Mouse (Mus musculus) MEL (cell line): ENCODE data around the gene Scyl2. TPM values are rescaled to one million over a fixed set of nuclear protein-coding genes. Genes with fewer than 3 reads are reported as not detected.

Experiments used
- DNase-seq: peaks from one replicate; pipeline ENCODE4 v3.0.0; 2011; ENCODE audit warnings: low read depth, low spot score
- H3K27ac ChIP-seq: 2 replicates; pipeline ENCODE4 v1.5.1; 2012; ENCODE audit warnings: low read depth, mild to moderate bottlenecking, control low read depth, low read length, moderate library complexity; ENCODE audit not compliant: control insufficient read depth
- H3K27me3 ChIP-seq, 2 experiments: fragments of 150-350 bp in 1 of 2; sonication (generic) in 1 of 2; 2 replicates each; pipeline ENCODE4 v1.6.1; 2012; ENCODE audit warnings: low read length in 2 of 2, mild to moderate bottlenecking in 2 of 2, improper control_type of control experiment in 1 of 2, moderate library complexity in 1 of 2; ENCODE audit not compliant: insufficient read depth in 2 of 2, control insufficient read depth in 1 of 2
- H3K36me3 ChIP-seq, 2 experiments: 2 replicates each; pipeline ENCODE4 v1.6.1; 2012 to 2014; ENCODE audit warnings: low read length in 2 of 2, improper control_type of control experiment in 1 of 2, inconsistent platforms in 1 of 2, mild to moderate bottlenecking in 1 of 2; ENCODE audit not compliant: insufficient read depth in 2 of 2, control insufficient read depth in 1 of 2
- H3K4me1 ChIP-seq, 2 experiments: fragments of 150-350 bp in 1 of 2; sonication (generic) in 1 of 2; 2 replicates each; pipeline ENCODE4 v1.6.1; 2012; ENCODE audit warnings: low read length in 2 of 2, improper control_type of control experiment in 1 of 2, mild to moderate bottlenecking in 1 of 2; ENCODE audit not compliant: insufficient read depth in 2 of 2, control insufficient read depth in 1 of 2
- H3K4me3 ChIP-seq, 2 experiments: fragments of 150-350 bp in 1 of 2; sonication (generic) in 1 of 2; 2 replicates each; pipeline ENCODE4 v1.5.1; 2012; ENCODE audit warnings: low read depth in 2 of 2, low read length in 2 of 2, mild to moderate bottlenecking in 2 of 2, moderate library complexity in 2 of 2, control low read depth in 1 of 2, improper control_type of control experiment in 1 of 2; ENCODE audit not compliant: control insufficient read depth in 1 of 2, insufficient read depth in 1 of 2
- H3K79me2 ChIP-seq: 2 replicates; pipeline ENCODE4 v1.6.1; 2012; ENCODE audit warnings: mild to moderate bottlenecking, low read length, moderate library complexity; ENCODE audit not compliant: control insufficient read depth, poor library complexity, insufficient read depth
- H3K9ac ChIP-seq: 2 replicates; pipeline ENCODE4 v1.6.1; 2012; ENCODE audit warnings: low read depth, mild to moderate bottlenecking, control low read depth, low read length, moderate library complexity; ENCODE audit not compliant: control insufficient read depth, poor library complexity, severe bottlenecking
- H3K9me3 ChIP-seq: fragments of 150-350 bp; sonication (generic); replicated peaks from 2 replicates; pipeline ENCODE4 v1.6.1; 2012; ENCODE audit warnings: mild to moderate bottlenecking, low read length, improper control_type of control experiment, moderate library complexity; ENCODE audit not compliant: insufficient read depth
- CHD1 ChIP-seq: IDR thresholded peaks from 2 replicates; pipeline ENCODE4 v1.6.1; 2012; ENCODE audit warnings: low read depth, mild to moderate bottlenecking, inconsistent platforms, low read length, improper control_type of control experiment
- E2F4 ChIP-seq: IDR thresholded peaks from 2 replicates; pipeline ENCODE4 v1.6.1; 2011; ENCODE audit warnings: low read depth, low read length, improper control_type of control experiment, borderline replicate concordance
- EP300 ChIP-seq, 2 experiments: IDR thresholded peaks; 2 replicates each; pipeline ENCODE4 v1.6.1; 2011; ENCODE audit warnings: improper control_type of control experiment in 2 of 2, low read length in 2 of 2, low read depth in 1 of 2, mild to moderate bottlenecking in 1 of 2
- ETS1 ChIP-seq: IDR thresholded peaks from 2 replicates; pipeline ENCODE4 v1.6.1; 2012; ENCODE audit warnings: low read depth, mild to moderate bottlenecking, inconsistent platforms, low read length, improper control_type of control experiment, moderate library complexity
- GABPA ChIP-seq: IDR thresholded peaks from 2 replicates; pipeline ENCODE4 v1.6.1; 2012; ENCODE audit warnings: low read depth, mild to moderate bottlenecking, inconsistent platforms, low read length, improper control_type of control experiment, moderate library complexity
- GATA1 ChIP-seq: IDR thresholded peaks from 2 replicates; pipeline ENCODE4 v1.6.1; 2011; ENCODE audit warnings: low read depth, low read length, improper control_type of control experiment
- HCFC1 ChIP-seq: IDR thresholded peaks from 2 replicates; pipeline ENCODE4 v1.6.1; 2012; ENCODE audit warnings: low read depth, mild to moderate bottlenecking, inconsistent platforms, low read length, improper control_type of control experiment, moderate library complexity
- MAZ ChIP-seq: IDR thresholded peaks from 2 replicates; pipeline ENCODE4 v1.6.1; 2012; ENCODE audit warnings: low read depth, mild to moderate bottlenecking, inconsistent platforms, low read length, improper control_type of control experiment
- MEF2A ChIP-seq: IDR thresholded peaks from 2 replicates; pipeline ENCODE4 v1.6.1; 2014; ENCODE audit warnings: low read depth, mild to moderate bottlenecking, inconsistent platforms, low read length, improper control_type of control experiment; ENCODE audit not compliant: poor library complexity, insufficient replicate concordance, severe bottlenecking; ENCODE audit errors: extremely low read depth
- NELFE ChIP-seq: IDR thresholded peaks from 2 replicates; pipeline ENCODE4 v1.6.1; 2011; ENCODE audit warnings: low read depth, low read length, improper control_type of control experiment
- NRF1 ChIP-seq: IDR thresholded peaks from 2 replicates; pipeline ENCODE4 v1.6.1; 2014; ENCODE audit warnings: low read depth, mild to moderate bottlenecking, inconsistent platforms, low read length, improper control_type of control experiment, moderate library complexity; ENCODE audit not compliant: poor library complexity, insufficient read depth, severe bottlenecking
- POLR2A ChIP-seq, 2 experiments: IDR thresholded peaks; 2 replicates each; pipeline ENCODE4 v1.6.1; 2011 to 2012; ENCODE audit warnings: low read length in 2 of 2, mild to moderate bottlenecking in 2 of 2, control low read depth in 1 of 2, improper control_type of control experiment in 1 of 2, low read depth in 1 of 2, moderate library complexity in 1 of 2; ENCODE audit not compliant: control insufficient read depth in 1 of 2, insufficient read depth in 1 of 2, poor library complexity in 1 of 2
- RAD21 ChIP-seq: IDR thresholded peaks from 2 replicates; pipeline ENCODE4 v1.6.1; 2011; ENCODE audit warnings: mild to moderate bottlenecking, low read depth, low read length, improper control_type of control experiment
- RCOR1 ChIP-seq: IDR thresholded peaks from 2 replicates; pipeline ENCODE4 v1.6.1; 2012; ENCODE audit warnings: low read depth, mild to moderate bottlenecking, inconsistent platforms, low read length, improper control_type of control experiment
- SMC3 ChIP-seq: IDR thresholded peaks from 2 replicates; pipeline ENCODE4 v1.6.1; 2011; ENCODE audit warnings: low read depth, low read length, improper control_type of control experiment
- TAL1 ChIP-seq: IDR thresholded peaks from 2 replicates; pipeline ENCODE4 v1.6.1; 2012; ENCODE audit warnings: mild to moderate bottlenecking, inconsistent platforms, low read length, moderate library complexity, mixed read lengths
- TBP ChIP-seq: IDR thresholded peaks from 2 replicates; pipeline ENCODE4 v1.8.0; 2011; ENCODE audit warnings: low read depth, low read length, improper control_type of control experiment
- TCF12 ChIP-seq: IDR thresholded peaks from 2 replicates; pipeline ENCODE4 v1.6.1; 2014; ENCODE audit warnings: low read depth, mild to moderate bottlenecking, inconsistent platforms, low read length, improper control_type of control experiment, moderate library complexity
- ZC3H11A ChIP-seq: IDR thresholded peaks from 2 replicates; pipeline ENCODE4 v1.6.1; 2012; ENCODE audit warnings: low read depth, mild to moderate bottlenecking, inconsistent platforms, low read length, improper control_type of control experiment
- ZKSCAN1 ChIP-seq: IDR thresholded peaks from 2 replicates; pipeline ENCODE4 v1.6.1; 2012; ENCODE audit warnings: low read depth, mild to moderate bottlenecking, inconsistent platforms, low read length, improper control_type of control experiment, moderate library complexity
- ZMIZ1 ChIP-seq: IDR thresholded peaks from 2 replicates; pipeline ENCODE4 v1.6.1; 2012; ENCODE audit warnings: low read depth, mild to moderate bottlenecking, inconsistent platforms, low read length, improper control_type of control experiment, moderate library complexity
- polyA plus RNA-seq, 2 experiments: library from polyadenylated mRNA; stranded (reverse) in 1 of 2; unstranded in 1 of 2; fragments of >175 nt in 1 of 2; fragments of >200 nt in 1 of 2; gene quantifications; 2 replicates each; pipeline versions ENCODE4 v1.2.1 to v1.2.4; 2012; ENCODE audit warnings: low replicate concordance in 2 of 2, low read depth in 1 of 2; ENCODE audit not compliant: insufficient read length in 2 of 2, insufficient read depth in 1 of 2, missing spikeins in 1 of 2
- total RNA-seq: library from RNA; depleted of rRNA; stranded (reverse); fragments of 300-350 nt; gene quantifications from 2 replicates; pipeline ENCODE4 v1.2.3, GENCODE M21; 2012

The Scyl2 gene
- total and polyA plus RNA-seq, 3 experiments = 19.8 to 27.9 TPM; not detected in 1

DNA sequence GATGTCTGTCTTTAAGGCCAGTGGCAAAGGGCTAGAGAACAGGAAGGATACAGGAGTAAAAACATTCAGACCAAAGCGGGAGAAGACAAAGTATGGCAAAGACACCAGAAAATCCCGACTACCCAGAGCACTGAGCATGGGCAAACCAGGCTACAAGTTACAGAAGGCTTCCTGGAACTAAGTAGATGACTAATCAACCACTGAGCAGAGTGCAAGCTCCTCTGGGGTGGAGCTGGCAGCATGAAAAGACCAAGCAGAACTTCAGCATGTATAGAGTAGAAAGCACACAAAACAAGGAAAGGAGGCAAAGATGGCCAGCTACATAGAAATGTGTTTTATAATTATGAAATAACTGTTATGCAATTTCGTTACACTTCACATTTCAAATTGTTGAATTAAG lies 5.6 kb downstream of the Scyl2 start:
- peak; percentile 79 for DNase-seq
- peaks cover 18 to 43% of the 10 kb centered on the region in 2 experiments for H3K4me1 ChIP-seq
- TF ChIP-seq MAZ (no peak), TCF12 (no peak), EP300 (IDR thresholded peaks at IDR 0.05; ENCODE audit: low read depth in 1 of 2, low read length in 2 of 2) (no peak; a peak in 1 of 4 replicates), NELFE (no peak), MEF2A (no peak), RAD21 (no peak), RCOR1 (no peak), NRF1 (no peak), SMC3 (no peak), ZMIZ1 (no peak), CHD1 (no peak), E2F4 (no peak), ZC3H11A (no peak), ZKSCAN1 (no peak), POLR2A (IDR thresholded peaks at IDR 0.05; ENCODE audit: control insufficient read depth in 1 of 2, insufficient read depth in 1 of 2, low read depth in 1 of 2, low read length in 2 of 2, poor library complexity in 1 of 2) (no peak), ETS1 (no peak)
- TF ChIP-seq, all 39 proteins: peak for 0

DNA sequence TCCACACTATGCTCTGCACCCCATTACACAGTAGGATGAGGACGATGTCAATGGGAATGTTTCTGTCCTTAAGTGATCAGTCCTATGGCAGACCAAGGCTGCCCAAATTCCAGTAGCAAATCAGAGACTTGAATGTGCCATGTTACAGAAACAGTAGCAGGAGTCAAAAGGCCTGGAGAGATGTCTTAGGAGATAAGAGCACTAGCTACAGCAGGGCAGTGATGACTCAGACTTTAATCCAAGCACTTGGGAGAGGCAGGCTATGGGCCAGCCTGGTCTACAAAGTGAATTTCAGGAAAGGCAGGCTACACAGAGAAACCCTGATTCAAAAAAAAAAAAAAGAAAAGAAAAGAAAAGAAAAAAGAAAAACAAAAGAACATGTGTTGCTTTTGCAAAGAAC lies 6.6 kb downstream of the Scyl2 start:
- Histone ChIP-seq H3K4me1 (peaks cover 18 to 40% of the 10 kb centered on the region in 2 experiments), H3K4me3 (no peak overlapping the region), H3K79me2 (peaks cover 40% of the 10 kb centered on the region), H3K9me3 (no peaks in the 10 kb centered on the region), H3K27ac (no peak overlapping the region), H3K36me3 (peaks cover 2 to 34% of the 10 kb centered on the region in 2 experiments), H3K9ac (no peak overlapping the region)
- DNase-seq = peak; percentile 32
- TF ChIP-seq NELFE = no peak
- TF ChIP-seq GATA1 = peak; percentile 50; the same call in 1 of the 2 replicates
- TF ChIP-seq GABPA = no peak
- TF ChIP-seq TBP = no peak
- no peak for TF ChIP-seq ZKSCAN1
- TF ChIP-seq HCFC1 = no peak
- TF ChIP-seq CHD1 = no peak
- no peak for TF ChIP-seq TAL1
- TF ChIP-seq RAD21 = no peak
- TF ChIP-seq, all 39 proteins: peak for 1
- no peaks in the 10 kb centered on the region for H3K27me3 ChIP-seq

More for the DNA sequence above, 5.6 kb downstream of the Scyl2 start:
- H3K9me3 ChIP-seq = no peaks in the 10 kb centered on the region
- H3K79me2 ChIP-seq = peaks cover 48% of the 10 kb centered on the region
- H3K9ac ChIP-seq = no peak overlapping the region
- no peak overlapping the region for H3K4me3 ChIP-seq
- H3K27ac ChIP-seq = peak overlapping the region; percentile 5; the same call in 1 of the 2 replicates
- no peaks in the 10 kb centered on the region for H3K27me3 ChIP-seq
- peaks cover 2 to 40% of the 10 kb centered on the region in 2 experiments for H3K36me3 ChIP-seq
